Mouse (Mus musculus): Measurements from ENCODE around the gene Hyal1.

Gene Hyal1

GRCm38 (mm10) chr9:107594281-107595062, 17.7 kb downstream of the Hyal1 start:
- no peak for DNase-seq (ENCODE audit: low read depth, low spot score)

- DNase-seq (ENCODE audit: low read depth, low spot score) = no peak
Observed at GRCm38 (mm10) chr9:107596619-107597569, 20.2 kb downstream of the Hyal1 start.

- no peak for DNase-seq (ENCODE audit: low read depth, low spot score)
Observed at GRCm38 (mm10) chr9:107598385-107598784, 21.7 kb downstream of the Hyal1 start.

DNA sequence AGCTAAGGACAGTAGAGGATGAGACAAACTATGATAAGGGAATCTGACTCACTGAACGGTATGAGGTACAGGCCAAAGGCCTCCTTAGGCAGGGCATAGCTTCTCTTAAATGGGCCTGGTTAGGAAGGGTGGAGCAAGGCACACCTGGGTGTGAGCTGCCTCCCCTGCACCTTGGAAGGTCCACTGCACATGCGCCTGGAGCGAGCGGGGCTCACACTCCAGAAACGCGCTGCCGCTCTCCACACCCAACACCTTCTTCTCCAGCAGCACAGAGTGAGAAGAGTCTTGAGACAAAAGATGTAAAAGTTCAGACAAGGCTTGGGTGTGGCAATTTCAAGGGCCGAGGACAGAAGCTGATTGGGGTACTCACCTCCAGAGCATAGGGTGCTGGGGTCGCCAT, 22.7 kb downstream of the Hyal1 start:
- DNase-seq (ENCODE audit: low read depth, low spot score) = no peak

DNA sequence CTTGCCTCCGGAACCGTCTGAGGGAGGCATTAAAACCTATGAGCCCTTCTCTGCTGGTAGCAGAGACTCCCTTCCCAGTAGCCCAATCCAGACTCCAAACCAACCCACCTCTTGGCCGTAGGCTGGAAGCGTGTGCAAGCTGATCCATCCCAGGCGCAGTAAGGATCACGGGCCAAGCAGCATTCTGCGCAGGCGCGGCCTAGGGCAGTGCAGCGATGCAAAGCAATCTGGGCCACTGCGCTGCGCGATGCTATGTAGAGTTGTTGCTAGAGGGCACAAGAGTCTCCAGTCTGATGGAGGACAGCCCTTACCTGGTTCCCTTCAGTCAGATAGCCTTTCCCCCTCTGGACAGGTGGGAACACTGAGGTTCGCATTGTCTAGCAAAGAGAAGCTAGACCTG, 23.1 kb downstream of the Hyal1 start:
- no peak for DNase-seq (ENCODE audit: low read depth, low spot score)

GRCm38 (mm10) chr9:107600745-107601144, 24.0 kb downstream of the Hyal1 start:
- DNase-seq (ENCODE audit: low read depth, low spot score) = no peak

DNA sequence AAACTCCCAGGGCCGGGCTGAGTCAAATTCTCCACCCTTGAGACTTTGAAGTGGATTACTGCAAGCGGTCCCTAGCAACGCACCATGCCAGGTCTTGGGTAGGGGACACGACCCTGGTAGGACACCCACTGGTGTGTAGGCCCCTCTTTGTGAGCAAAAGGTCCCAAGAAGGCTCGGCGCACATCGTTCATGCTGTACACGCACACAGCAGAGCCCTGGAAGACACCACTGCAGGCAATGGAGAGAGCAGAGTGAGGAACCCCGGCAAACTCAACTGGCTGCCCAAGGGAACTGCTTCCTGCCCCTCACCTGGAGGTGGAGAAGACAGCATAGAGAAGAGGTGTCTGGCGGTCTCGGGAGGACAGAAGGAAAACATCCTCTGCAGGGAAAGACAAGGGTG, 24.5 kb downstream of the Hyal1 start:
- DNase-seq (ENCODE audit: low read depth, low spot score) = no peak

DNA sequence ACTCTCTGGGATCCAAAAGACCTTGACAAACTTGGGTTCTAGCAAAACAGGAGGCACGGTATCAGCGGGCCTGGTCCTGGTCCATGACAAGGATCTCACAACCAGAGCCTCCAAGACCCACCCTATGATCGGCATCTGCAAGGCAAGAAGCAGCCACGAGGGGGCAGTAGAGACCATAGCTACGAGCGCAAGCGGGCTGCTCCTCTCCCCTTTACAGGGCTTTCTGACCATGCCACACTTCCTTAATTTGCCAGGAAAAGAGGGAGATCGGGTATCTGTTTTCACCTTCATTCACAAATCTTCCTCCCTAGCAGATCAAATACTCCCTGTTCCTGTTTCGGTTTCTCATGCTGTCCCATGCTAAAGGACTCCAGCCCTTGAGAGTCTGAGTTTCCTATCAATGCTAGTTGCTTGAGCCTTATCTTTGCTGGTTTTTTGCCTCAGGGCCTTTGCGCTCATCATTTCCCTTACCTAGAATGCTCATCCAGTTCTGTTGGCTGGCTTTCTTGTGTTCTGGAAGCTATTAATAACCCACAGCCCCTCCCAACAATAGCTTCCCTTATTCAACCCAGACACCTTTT, 25.4 kb downstream of the Hyal1 start:
- peak; percentile 91 for DNase-seq (ENCODE audit: low read depth, low spot score)

DNA sequence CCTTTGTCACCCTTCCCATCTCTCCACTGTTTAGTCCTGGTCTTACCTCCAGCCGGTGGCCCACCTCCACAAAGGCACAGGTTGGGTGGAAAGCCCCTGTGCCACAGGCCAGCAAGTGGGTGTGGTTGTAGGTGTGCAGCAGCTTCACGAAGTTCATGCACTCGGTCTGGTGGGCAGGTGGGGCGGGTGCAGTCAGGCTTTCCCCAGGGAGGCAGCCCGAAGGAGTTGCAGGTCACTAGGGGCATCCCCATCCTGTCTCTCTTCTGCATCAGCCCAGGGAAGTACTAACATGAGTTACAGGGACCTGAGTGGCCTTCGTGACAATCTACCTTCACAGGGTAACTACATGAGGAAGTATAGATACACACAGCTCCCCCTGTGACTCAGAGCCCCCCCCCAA, 26.5 kb downstream of the Hyal1 start:
- no peak for DNase-seq (ENCODE audit: low read depth, low spot score)

- DNase-seq (ENCODE audit: low read depth, low spot score) = no peak
Observed at GRCm38 (mm10) chr9:107605041-107605661, 28.4 kb downstream of the Hyal1 start.

GRCm38 (mm10) chr9:107606591-107606990, 29.9 kb downstream of the Hyal1 start:
- DNase-seq (ENCODE audit: low read depth, low spot score) = no peak

- DNase-seq (ENCODE audit: low read depth, low spot score) = no peak
Observed at GRCm38 (mm10) chr9:107607036-107607435, 30.3 kb downstream of the Hyal1 start.

DNA sequence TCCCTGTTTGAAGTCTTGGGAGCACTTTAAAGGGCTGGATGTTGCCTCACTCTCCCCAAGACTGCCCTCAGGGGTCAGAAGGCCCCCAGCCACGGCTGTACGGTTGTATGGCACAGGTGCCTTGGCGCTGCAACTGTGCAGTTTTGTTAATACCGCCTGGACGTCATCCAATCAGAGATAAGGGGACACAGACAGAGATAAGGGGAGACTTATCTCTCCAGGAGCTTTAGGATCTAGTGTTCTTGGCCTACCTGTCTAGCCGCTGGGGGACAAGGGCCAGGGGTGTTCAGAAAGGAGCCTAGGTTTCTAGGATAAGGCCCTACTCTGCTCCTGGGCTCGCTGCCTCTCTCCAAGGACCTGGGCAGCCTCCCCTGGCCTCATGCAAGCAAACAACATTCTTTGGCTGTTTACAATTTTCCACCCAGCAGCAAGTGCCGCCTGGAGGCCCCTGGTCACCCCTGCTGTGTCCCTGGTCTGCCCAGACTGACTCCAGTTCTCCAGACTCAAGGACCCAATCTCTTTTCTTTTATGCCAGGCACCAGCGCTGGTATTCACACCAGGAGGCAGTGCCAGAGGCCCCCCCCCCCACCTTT, 31.0 kb downstream of the Hyal1 start:
- no peak for DNase-seq (ENCODE audit: low read depth, low spot score)

DNA sequence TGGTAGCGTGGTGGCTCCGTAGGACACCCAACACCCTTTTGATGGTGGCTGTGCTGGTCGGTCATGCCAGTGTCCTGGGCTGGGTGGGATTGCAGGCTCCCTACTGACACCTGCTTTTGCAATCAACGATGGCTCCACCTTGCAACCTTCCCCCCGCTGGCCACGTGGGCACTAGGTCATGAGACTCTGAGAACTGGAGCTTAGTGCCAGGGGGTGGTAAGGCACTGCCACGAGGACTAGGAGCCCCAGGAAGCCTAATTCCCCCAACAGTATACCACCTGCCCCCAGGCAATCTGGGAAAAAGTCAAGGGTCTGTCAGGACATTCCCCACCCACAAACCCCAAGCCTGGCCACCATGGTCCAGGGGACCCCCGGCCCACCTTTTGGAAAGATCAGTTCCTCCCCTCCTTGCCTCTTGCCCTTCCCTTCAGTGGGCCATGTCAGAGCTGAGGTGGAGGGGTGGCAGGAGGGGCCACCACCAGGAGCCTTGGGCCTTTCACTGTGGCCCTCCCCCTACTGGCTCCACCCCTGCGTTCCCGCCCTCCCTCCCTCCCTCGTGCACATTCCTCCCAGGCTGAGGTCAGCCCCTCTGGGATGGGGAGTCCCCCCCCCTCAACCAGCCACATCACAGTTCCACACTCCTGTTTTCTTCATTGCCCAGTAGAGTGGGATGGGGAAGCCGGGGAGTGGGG, 32.2 kb downstream of the Hyal1 start, which contains the start of gene Sema3b:
TSS of gene Sema3b (minus strand) at position 489 of the 692 bp plus-strand sequence.
- DNase-seq (ENCODE audit: low read depth, low spot score) = no peak

DNA sequence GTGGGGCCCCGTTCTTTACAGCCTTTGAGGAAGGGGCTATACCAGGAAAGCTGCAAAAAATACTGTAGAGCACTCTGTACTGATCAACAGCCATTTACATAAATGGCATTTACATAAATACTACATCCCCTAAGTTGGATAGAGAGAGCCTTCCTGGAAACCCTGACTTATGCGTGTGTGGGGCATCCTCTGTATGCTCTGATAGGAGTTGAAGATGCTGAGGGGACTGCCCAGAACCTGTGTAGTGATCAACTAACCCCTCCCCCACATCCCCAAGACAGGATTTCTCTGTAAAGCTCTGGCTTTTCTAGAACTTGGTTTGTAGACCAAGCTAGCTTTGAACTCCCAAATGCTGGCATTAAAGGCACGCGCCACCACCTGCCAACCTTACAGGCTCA, 32.7 kb downstream of the Hyal1 start:
- DNase-seq (ENCODE audit: low read depth, low spot score) = no peak

GRCm38 (mm10) chr9:107611456-107612190, 34.9 kb downstream of the Hyal1 start:
- DNase-seq (ENCODE audit: low read depth, low spot score) = no peak

GRCm38 (mm10) chr9:107612191-107612944, 35.6 kb downstream of the Hyal1 start:
- DNase-seq (ENCODE audit: low read depth, low spot score) = peak; percentile 98

DNA sequence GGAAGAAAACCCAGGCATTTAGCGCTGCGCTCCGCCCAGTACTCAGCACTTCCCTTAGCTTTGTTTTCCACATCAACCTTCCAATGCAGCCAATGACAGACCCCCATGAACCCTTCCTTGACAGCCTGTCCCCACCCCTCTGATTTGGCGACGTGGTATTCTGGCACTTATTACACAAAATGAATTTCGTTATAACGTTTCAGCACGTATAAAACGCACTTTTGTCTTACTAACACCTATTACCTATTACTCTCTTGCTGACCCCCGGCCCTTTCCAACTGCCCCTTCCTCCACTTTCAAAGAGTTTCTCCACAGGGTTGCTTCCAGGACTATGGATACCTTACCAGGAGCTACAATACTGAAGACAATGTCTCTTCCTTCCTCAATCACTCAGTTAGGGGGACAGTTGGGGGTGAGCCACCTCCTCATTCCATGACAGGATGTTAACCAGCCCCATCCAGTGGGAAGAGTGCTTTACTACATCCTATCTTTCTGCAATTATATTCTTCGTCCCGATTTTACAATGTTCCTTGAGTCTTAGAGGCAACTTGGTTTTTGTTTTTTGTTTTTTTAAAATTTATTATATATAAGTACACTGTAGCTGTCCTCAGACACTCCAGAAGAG, 36.3 kb downstream of the Hyal1 start:
- no peak for DNase-seq (ENCODE audit: low read depth, low spot score)

- DNase-seq (ENCODE audit: low read depth, low spot score) = no peak
Observed at GRCm38 (mm10) chr9:107615035-107615434, 38.3 kb downstream of the Hyal1 start.
